In the genomic region with DNA sequence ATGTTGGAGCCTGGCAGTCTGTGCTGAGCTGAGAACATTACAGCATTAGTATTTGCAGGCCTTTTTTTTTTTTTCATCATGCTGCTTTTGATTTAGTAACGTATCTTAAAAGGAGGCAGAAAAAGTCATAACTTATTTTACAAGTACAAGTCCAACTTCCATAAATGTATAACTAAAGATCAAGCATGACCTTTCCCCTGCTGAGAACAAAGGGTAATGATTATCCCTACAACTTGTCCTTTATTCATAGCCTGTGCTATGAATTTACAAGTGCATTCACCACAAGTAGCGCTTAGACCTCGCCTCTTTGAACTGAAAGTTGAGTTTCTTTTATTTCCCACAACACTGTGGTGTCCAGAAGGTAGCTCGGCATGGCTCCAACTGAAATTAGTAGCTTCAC, we compare ENCODE assay signal across 12 mouse cellular contexts. TPM values are rescaled to one million over a fixed set of nuclear protein-coding genes. Genes with fewer than 3 reads are reported as not detected.
DNase-seq lines count a peak whose midpoint lies in the region; ATAC-seq and TF ChIP-seq lines count a peak whose summit lies in the region.
"Had no signal": no experiment of that assay in that cellular context is flagged by ENCODE, and none has a peak within 500 bp of the region (broad histone marks: within the 10 kb centered on the region; RNA-seq: fewer than 3 reads in every experiment).

No protein-coding gene starts in this region.

- no peaks in the 10 kb centered on the region; the same call in 1 of the 2 replicates for H3K4me1 ChIP-seq in hindbrain, postnatal 0 days (ENCODE audit: insufficient read depth, low read length)
- peaks cover 15% of the 10 kb centered on the region for H3K4me1 ChIP-seq in midbrain, embryonic 13.5 days (replicated peaks)

- 69% methylated on average over 4 of the region's 4 CpGs for WGBS in hindbrain, postnatal 0 days
- WGBS in midbrain, embryonic 13.5 days: 83% methylated on average over 4 of the region's 4 CpGs

- intact Hi-C loops in heart, postnatal 25 days (cut with DNase I): no loop called here

- H3K9me3 ChIP-seq in hindbrain, postnatal 0 days (ENCODE audit: low read length): no peaks in the 10 kb centered on the region
- no peaks in the 10 kb centered on the region for H3K9me3 ChIP-seq in midbrain, embryonic 13.5 days
- H3K9me3 ChIP-seq: heart, embryonic 15.5 days had no signal

- H3K4me2 ChIP-seq in hindbrain, postnatal 0 days (ENCODE audit: low read depth, low read length): peak overlapping the region; percentile 60
- H3K4me2 ChIP-seq in midbrain, embryonic 13.5 days (replicated peaks): peak overlapping the region; percentile 66

- H3K27ac ChIP-seq in hindbrain, postnatal 0 days: no peak overlapping the region
- H3K27ac ChIP-seq in midbrain, embryonic 13.5 days: no peak overlapping the region
- H3K27ac ChIP-seq: heart, embryonic 15.5 days; macrophage had no signal

- TF ChIP-seq POLR2A in brain, embryonic 14.5 days (IDR thresholded peaks at IDR 0.05; ENCODE audit: borderline replicate concordance, extremely low read depth, insufficient read depth, insufficient read length, poor library complexity, severe bottlenecking): no peak

- no peak for TF ChIP-seq CTCF in brain, embryonic 14.5 days (IDR thresholded peaks at IDR 0.05; ENCODE audit: borderline replicate concordance, extremely low read depth, insufficient read depth, insufficient read length)
- TF ChIP-seq CTCF in hindbrain, postnatal 0 days (IDR thresholded peaks at IDR 0.05; ENCODE audit: low read depth): no peak

- no peaks in the 10 kb centered on the region for H3K36me3 ChIP-seq in hindbrain, postnatal 0 days (ENCODE audit: insufficient read depth, low read length)
- H3K36me3 ChIP-seq in midbrain, embryonic 13.5 days: no peaks in the 10 kb centered on the region
- H3K36me3 ChIP-seq: heart, embryonic 15.5 days had no signal

- 0 out of 2 replicates have a peak overlapping the region, but pooled peaks have one; percentile 54 for H3K9ac ChIP-seq in hindbrain, postnatal 0 days (replicated peaks; ENCODE audit: low read length)
- no peak overlapping the region for H3K9ac ChIP-seq in midbrain, embryonic 13.5 days (replicated peaks)
- H3K9ac ChIP-seq: heart, embryonic 15.5 days had no signal

- ATAC-seq in hindbrain, postnatal 0 days: no peak
- no peak for ATAC-seq in midbrain, embryonic 13.5 days

- DNase-seq in kidney, adult 18-20 months: peak; percentile 25
- no peak for DNase-seq in kidney, postnatal 4 days
- peak; percentile 4 for DNase-seq in brain, embryonic 14.5 days (ENCODE audit: low read depth)
- DNase-seq in hindbrain, postnatal 0 days (ENCODE audit: low spot score): no peak
- DNase-seq in frontal cortex, postnatal 10 days (ENCODE audit: low spot score in 2 of 2): no peak
- DNase-seq in heart, postnatal 25 days (ENCODE audit: low spot score): no peak
- DNase-seq: adrenal gland, postnatal 25 days had no signal

- H3K27me3 ChIP-seq in hindbrain, postnatal 0 days (ENCODE audit: insufficient read depth, low read length): no peaks in the 10 kb centered on the region
- H3K27me3 ChIP-seq in midbrain, embryonic 13.5 days: no peaks in the 10 kb centered on the region
- H3K27me3 ChIP-seq: heart, embryonic 15.5 days had no signal

- peak overlapping the region; percentile 58 for H3K4me3 ChIP-seq in hindbrain, postnatal 0 days (ENCODE audit: low read length)
- H3K4me3 ChIP-seq in midbrain, embryonic 13.5 days (replicated peaks): no peak overlapping the region; the same call in 1 of the 2 replicates

RNA-seq across cellular contexts. Expression of gene Them4, which starts 1.5 kb away (rescaled TPM):
- polyA plus RNA-seq in brain, embryonic 14.5 days (2012; rRNA removed): 19.2 and 22.3 TPM in 2 replicates
- 14.6 and 16.4 TPM in 2 replicates for total RNA-seq in hindbrain, postnatal 0 days (2014; rRNA removed)
- 66.7 and 66.9 TPM in 2 replicates for polyA plus RNA-seq in hindbrain, postnatal 0 days (2015; fragmentation: Nextera tagmentation; extraction: Ambion mirVana)
- polyA plus RNA-seq in midbrain, embryonic 13.5 days (2015; fragmentation: Nextera tagmentation; extraction: Ambion mirVana): 30.4 and 33.6 TPM in 2 replicates
- 10 to 100 TPM; 17.5 TPM for total RNA-seq in heart, postnatal 25 days (2021)

RNA-seq across cellular contexts. Expression of gene Them5, which starts 30.5 kb away (rescaled TPM):
- polyA plus RNA-seq in brain, embryonic 14.5 days (2012; rRNA removed): 0.26 and 1.4 TPM in 2 replicates
- total RNA-seq in hindbrain, postnatal 0 days (2014; rRNA removed): not detected in 2 replicates
- 0.11 TPM in 1 of 2 replicates, not detected in the other for polyA plus RNA-seq in hindbrain, postnatal 0 days (2015; fragmentation: Nextera tagmentation; extraction: Ambion mirVana)
- 0.46 TPM in 1 of 2 replicates, not detected in the other for polyA plus RNA-seq in midbrain, embryonic 13.5 days (2015; fragmentation: Nextera tagmentation; extraction: Ambion mirVana)
- total RNA-seq in heart, postnatal 25 days (2021): not detected
- total RNA-seq: adrenal gland, postnatal 25 days; gastrocnemius, adult 18-20 months had no signal
- polyA plus RNA-seq: macrophage; spleen, adult 2 months had no signal

RNA-seq across cellular contexts. Expression of gene Gm4778, which starts 47.5 kb away (rescaled TPM):
- not detected in 2 replicates for polyA plus RNA-seq in brain, embryonic 14.5 days (2012; rRNA removed)
- total RNA-seq in hindbrain, postnatal 0 days (2014; rRNA removed): not detected in 2 replicates
- polyA plus RNA-seq in hindbrain, postnatal 0 days (2015; fragmentation: Nextera tagmentation; extraction: Ambion mirVana): not detected in 2 replicates
- polyA plus RNA-seq in midbrain, embryonic 13.5 days (2015; fragmentation: Nextera tagmentation; extraction: Ambion mirVana): not detected in 2 replicates
- not detected for total RNA-seq in heart, postnatal 25 days (2021)
- total RNA-seq: adrenal gland, postnatal 25 days; gastrocnemius, adult 18-20 months had no signal
- polyA plus RNA-seq: heart, embryonic 15.5 days; macrophage; spleen, adult 2 months had no signal

RNA-seq across cellular contexts. Expression of gene C2cd4d, which starts 50.9 kb away (rescaled TPM):
- polyA plus RNA-seq in brain, embryonic 14.5 days (2012; rRNA removed): 1.0 and 1.3 TPM in 2 replicates
- total RNA-seq in hindbrain, postnatal 0 days (2014; rRNA removed): 1.8 and 2.6 TPM in 2 replicates
- polyA plus RNA-seq in hindbrain, postnatal 0 days (2015; fragmentation: Nextera tagmentation; extraction: Ambion mirVana): 1.3 and 2.2 TPM in 2 replicates
- polyA plus RNA-seq in midbrain, embryonic 13.5 days (2015; fragmentation: Nextera tagmentation; extraction: Ambion mirVana): 2.0 and 2.2 TPM in 2 replicates
- total RNA-seq in heart, postnatal 25 days (2021): not detected
- total RNA-seq: gastrocnemius, adult 18-20 months had no signal
- polyA plus RNA-seq: macrophage had no signal

Comparison
In these comparisons a context has a peak if more than half of its experiments do, and no peak if none do; other contexts are left out.
1. DNase-seq: peak in kidney, adult 18-20 months (single experiment) and brain, embryonic 14.5 days (single experiment); none in kidney, postnatal 4 days (0 of 2), hindbrain, postnatal 0 days (single experiment), frontal cortex, postnatal 10 days (0 of 2) and heart, postnatal 25 days (single experiment).